Mouse (Mus musculus): Measurements from ENCODE around the gene Cttn. TPM values are rescaled to one million over a fixed set of nuclear protein-coding genes. Genes with fewer than 3 reads are reported as not detected.

The Cttn gene
- 0.92 TPM for total RNA-seq (2023)

GRCm38 (mm10) chr7:144470545-144471059 is at the start of gene Cttn:
TSS of gene Cttn (minus strand) at chr7:144471009.

Other genes with a start within 250 kb of the Cttn start
- 82.7 TPM for gene Ppfia1, start 82.7 kb upstream of the Cttn start, total RNA-seq (2023)
- 5.3 TPM for gene Fadd, start 111.5 kb upstream of the Cttn start, total RNA-seq (2023)